In the genomic region with DNA sequence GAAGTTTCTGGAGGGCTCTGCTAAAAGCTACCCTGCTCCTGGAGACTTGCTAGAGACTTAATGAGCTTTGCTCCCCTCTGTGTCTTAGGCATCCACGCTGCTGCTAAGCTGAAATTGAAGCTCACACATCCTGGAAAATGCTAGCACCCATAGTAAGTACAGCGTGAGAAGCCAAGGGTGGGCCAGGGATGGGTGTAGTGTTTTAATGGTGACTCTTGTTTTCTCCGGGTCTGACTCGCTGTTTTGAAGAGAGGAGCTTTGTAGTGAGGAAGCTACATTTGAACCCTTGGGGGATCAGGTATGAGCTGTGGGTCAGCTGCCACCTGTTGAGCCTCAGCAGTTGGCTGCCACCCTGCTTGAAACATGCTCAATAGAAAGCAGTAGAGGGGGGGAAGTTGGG, we compare ENCODE assay signal across 9 mouse cellular contexts. TPM values are rescaled to one million over a fixed set of nuclear protein-coding genes. Genes with fewer than 3 reads are reported as not detected.
DNase-seq lines count a peak whose midpoint lies in the region; ATAC-seq and TF ChIP-seq lines count a peak whose summit lies in the region.
"Had no signal": no experiment of that assay in that cellular context is flagged by ENCODE, and none has a peak within 500 bp of the region (broad histone marks: within the 10 kb centered on the region; RNA-seq: fewer than 3 reads in every experiment).

No protein-coding gene starts in this region.

- no peak for TF ChIP-seq EP300 in liver, embryonic 14.5 days (IDR thresholded peaks at IDR 0.05; ENCODE audit: low read depth)

- TF ChIP-seq CTCF in cerebellum, adult 2 months (IDR thresholded peaks at IDR 0.05; ENCODE audit: borderline replicate concordance, insufficient read depth, low read depth, low read length): no peak
- no peak for TF ChIP-seq CTCF in E14TG2a.4 (conservative IDR thresholded peaks at IDR 0.05; ENCODE audit: low read length)
- TF ChIP-seq CTCF in liver, embryonic 14.5 days (IDR thresholded peaks at IDR 0.05; ENCODE audit: low read depth): no peak

- H3K4me1 ChIP-seq in cerebellum, adult 2 months (ENCODE audit: control insufficient read depth, insufficient read depth, low read length): no peaks in the 10 kb centered on the region
- peaks cover 35% of the 10 kb centered on the region for H3K4me1 ChIP-seq in E14TG2a.4 (replicated peaks; ENCODE audit: low read depth, low read length)
- peaks cover 20 to 26% of the 10 kb centered on the region in 2 experiments for H3K4me1 ChIP-seq in liver, embryonic 14.5 days (replicated peaks; ENCODE audit: control insufficient read depth in 2 of 2, insufficient read depth in 2 of 2, low read length in 1 of 2)

- peak overlapping the region; percentile 82 for H3K9ac ChIP-seq in liver, embryonic 14.5 days (replicated peaks)

- no peak overlapping the region for H3K27ac ChIP-seq in cerebellum, adult 2 months (ENCODE audit: insufficient read depth, low read length)
- H3K27ac ChIP-seq in liver, embryonic 14.5 days: peak overlapping the region; percentile 46

- H3K4me3 ChIP-seq in cerebellum, adult 2 months (replicated peaks; ENCODE audit: insufficient read depth, low read depth, low read length): peak overlapping the region; percentile 24
- H3K4me3 ChIP-seq in E14TG2a.4 (replicated peaks; ENCODE audit: low read length): peak overlapping the region; percentile 81
- H3K4me3 ChIP-seq in liver, embryonic 14.5 days (ENCODE audit: insufficient read depth in 1 of 2, low read depth in 2 of 2, low read length in 2 of 2): peak overlapping the region; percentile 70 to 93

- ATAC-seq in granulocyte monocyte progenitor cell, adult 5-6 weeks (replicated peaks; ENCODE audit: poor library complexity, severe bottlenecking): 0 out of 2 replicates have a peak, but pooled peaks have one; percentile 18
- ATAC-seq in liver, embryonic 14.5 days (ENCODE audit: insufficient read depth): peak; percentile 49

- no peaks in the 10 kb centered on the region for H3K27me3 ChIP-seq in cerebellum, adult 2 months (ENCODE audit: control insufficient read depth, insufficient read depth, low read length)
- H3K27me3 ChIP-seq in E14TG2a.4 (ENCODE audit: insufficient read depth, low read length): peaks cover 51% of the 10 kb centered on the region
- no peaks in the 10 kb centered on the region for H3K27me3 ChIP-seq in liver, embryonic 14.5 days (ENCODE audit: control insufficient read depth, insufficient read depth, low read length)

- H3K4me2 ChIP-seq in liver, embryonic 14.5 days (ENCODE audit: low read depth): peak overlapping the region; percentile 77

- DNase-seq in cerebellum, adult 2 months: no peak
- DNase-seq in cerebellum, adult 9-11 months: no peak
- DNase-seq in liver, embryonic 14.5 days (ENCODE audit: low read depth in 3 of 3, low spot score in 3 of 3): no peak
- DNase-seq in yolk sac, embryonic 10.5 days (ENCODE audit: low spot score): no peak
- DNase-seq in left cerebral cortex, adult 9 months (ENCODE audit: low spot score in 2 of 2): no peak
- no peak for DNase-seq in kidney, adult 11 months

- WGBS in cerebellum, adult 2 months: 9% methylated on average over 4 of the region's 4 CpGs
- WGBS in liver, embryonic 14.5 days (ENCODE audit: insufficient replicate concordance): 5% methylated on average over 4 of the region's 4 CpGs

- H3K36me3 ChIP-seq in E14TG2a.4 (ENCODE audit: insufficient read depth, low read length): peaks cover 5% of the 10 kb centered on the region
- H3K36me3 ChIP-seq in liver, embryonic 14.5 days (replicated peaks; ENCODE audit: control insufficient read depth, insufficient read depth, low read depth): no peaks in the 10 kb centered on the region

- no peak for TF ChIP-seq POLR2A in cerebellum, adult 2 months (IDR thresholded peaks at IDR 0.05; ENCODE audit: borderline replicate concordance, insufficient read depth, low read length)

- H3K9me3 ChIP-seq in E14TG2a.4 (ENCODE audit: low read length): no peaks in the 10 kb centered on the region
- H3K9me3 ChIP-seq in liver, embryonic 14.5 days (ENCODE audit: control insufficient read depth, low read length): no peaks in the 10 kb centered on the region

RNA-seq across cellular contexts. Expression of a gene that starts 0.6 kb away (rescaled TPM):
- 50.6 and 56.9 TPM in 2 replicates for polyA plus RNA-seq in cerebellum, adult 2 months (2012; rRNA removed)
- 5.9 and 6.4 TPM in 2 replicates for total RNA-seq in granulocyte monocyte progenitor cell, adult 5-6 weeks (2014; fragmentation: Nextera tagmentation)
- 8.4 and 9.1 TPM in 2 replicates for total RNA-seq in granulocyte monocyte progenitor cell, adult 5-6 weeks (2017)
- 12.4 and 22.5 TPM in 2 replicates for polyA plus RNA-seq in liver, embryonic 14.5 days (2012; rRNA removed)
- 30.5 and 36.5 TPM in 2 replicates for polyA plus RNA-seq in liver, embryonic 14.5 days (2014; fragmentation: Nextera tagmentation; extraction: Ambion mirVana)

RNA-seq across cellular contexts. Expression of a gene that starts 49.1 kb away (rescaled TPM):
- polyA plus RNA-seq in cerebellum, adult 2 months (2012; rRNA removed): 0.05 and 0.06 TPM in 2 replicates
- not detected in 2 replicates for total RNA-seq in granulocyte monocyte progenitor cell, adult 5-6 weeks (2014; fragmentation: Nextera tagmentation)
- not detected in 2 replicates for total RNA-seq in granulocyte monocyte progenitor cell, adult 5-6 weeks (2017)
- polyA plus RNA-seq in liver, embryonic 14.5 days (2012; rRNA removed): 0.01 TPM in 1 of 2 replicates, not detected in the other
- polyA plus RNA-seq in liver, embryonic 14.5 days (2014; fragmentation: Nextera tagmentation; extraction: Ambion mirVana): not detected in 2 replicates

RNA-seq across cellular contexts. Expression of a gene that starts 54.5 kb away (rescaled TPM):
- polyA plus RNA-seq in cerebellum, adult 2 months (2012; rRNA removed): 0.21 TPM in 1 of 2 replicates, not detected in the other
- not detected in 2 replicates for total RNA-seq in granulocyte monocyte progenitor cell, adult 5-6 weeks (2014; fragmentation: Nextera tagmentation)
- total RNA-seq in granulocyte monocyte progenitor cell, adult 5-6 weeks (2017): not detected in 2 replicates
- polyA plus RNA-seq in liver, embryonic 14.5 days (2012; rRNA removed): 0.04 TPM in 1 of 2 replicates, not detected in the other
- not detected in 2 replicates for polyA plus RNA-seq in liver, embryonic 14.5 days (2014; fragmentation: Nextera tagmentation; extraction: Ambion mirVana)
- total RNA-seq: heart, postnatal 36 days had no signal

Comparison
In these comparisons a context has a peak if more than half of its experiments do, and no peak if none do; other contexts are left out.
1. H3K4me3 ChIP-seq: peak in every context shown above with its lines; median percentile 82 in liver, embryonic 14.5 days; 81 in E14TG2a.4; 24 in cerebellum, adult 2 months.